Mouse (Mus musculus) CD4-positive, CD25-positive, alpha-beta regulatory T cell (primary cell): ENCODE measurements around the gene Sirt5. TPM values are rescaled to one million over a fixed set of nuclear protein-coding genes. Genes with fewer than 3 reads are reported as not detected.

ENCODE experiments used
- polyA plus RNA-seq: library from polyadenylated mRNA; unstranded; fragments of 100-300 nt; shearing (Covaris generic); gene quantifications from one replicate; pipeline ENCODE4 v1.2.1, GENCODE M21; 2017

The Sirt5 gene
- 29.0 TPM for polyA plus RNA-seq

GRCm38 (mm10) chr13:43364985-43365824, at the start of gene Sirt5:
Gene Sirt5 (plus strand): TSS chr13:43365496.

GRCm38 (mm10) chr13:43398297-43399080, 33.2 kb downstream of the Sirt5 start, which contains the start of gene Nol7:
Gene Nol7 (plus strand): TSS chr13:43398390.

Other genes starting within 250 kb of the Sirt5 start
- gene Tbc1d7, start 194.0 kb upstream of the Sirt5 start, polyA plus RNA-seq, result 10.0 TPM
- 4.4 TPM for gene Gfod1, start 61.3 kb upstream of the Sirt5 start, polyA plus RNA-seq
- 212 TPM for gene Nol7, start 32.9 kb downstream of the Sirt5 start, polyA plus RNA-seq
- 130 TPM for gene Ranbp9, start 115.8 kb downstream of the Sirt5 start, polyA plus RNA-seq
- 35.5 TPM for gene Mcur1, start 194.7 kb downstream of the Sirt5 start, polyA plus RNA-seq